Mouse (Mus musculus) ovary, adult 18-20 months (tissue): ENCODE measurements around the gene Gm21488.
"Not testable (repeated sequence)": the region's sequence is repeated elsewhere in the genome, so short reads cannot be mapped to it uniquely, and the experiment has no call there.

ENCODE experiments used
- DNase-seq: peaks from one replicate; pipeline ENCODE4 v3.0.0; 2022; ENCODE audit warnings: low spot score, mixed read lengths

Gene Gm21488

DNA sequence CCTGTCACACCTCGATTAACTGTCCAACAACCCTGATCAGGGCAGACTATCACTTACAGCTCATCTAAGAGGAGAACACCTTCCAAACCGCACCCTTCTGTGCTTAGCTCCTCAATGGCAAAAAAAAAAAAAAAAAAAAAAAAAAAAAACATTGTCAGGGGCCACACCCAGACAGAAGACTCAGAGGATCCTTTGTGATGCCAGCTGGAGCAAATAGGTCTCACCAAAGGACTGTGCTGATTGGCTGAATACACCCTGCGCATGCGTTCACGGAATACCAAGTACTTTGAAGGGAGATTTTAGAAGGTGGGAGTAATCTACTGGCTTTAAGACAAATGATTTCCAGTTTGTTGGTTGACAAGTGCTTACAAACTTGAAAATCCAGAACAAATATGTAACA lies at the start of gene Gm21488:
TSS of gene Gm21488 (minus strand) at position 101 of the 400 bp plus-strand sequence.
- DNase-seq = not testable (repeated sequence)
